Comparison of ENCODE assay signal across 8 mouse cellular contexts in genomic region chr5:115521553-115522461, GRCm38 (mm10). TPM values are rescaled to one million over a fixed set of nuclear protein-coding genes. Genes with fewer than 3 reads are reported as not detected.
DNase-seq lines count a peak whose midpoint lies in the region; ATAC-seq and TF ChIP-seq lines count a peak whose summit lies in the region.

No protein-coding gene starts in this region.

- H3K36me3 ChIP-seq in spleen, adult 2 months (ENCODE audit: control insufficient read depth, insufficient read depth, low read length), result no peaks in the 10 kb centered on the region
- H3K36me3 ChIP-seq in erythroblast, embryonic 14.5 days (ENCODE audit: control insufficient read depth), result no peaks in the 10 kb centered on the region; the same call in none of the 2 replicates
- H3K36me3 ChIP-seq in intestine, embryonic 16.5 days (ENCODE audit: control insufficient read depth, insufficient read depth, low read length), result no peaks in the 10 kb centered on the region
- peaks cover 15% of the 10 kb centered on the region; the same call in 1 of the 2 replicates for H3K36me3 ChIP-seq in liver, postnatal 0 days (replicated peaks; ENCODE audit: insufficient read depth, low read length)
- H3K36me3 ChIP-seq in stomach, embryonic 16.5 days (ENCODE audit: control insufficient read depth, insufficient read depth, low read length), result no peaks in the 10 kb centered on the region

- TF ChIP-seq CTCF in spleen, adult 2 months (IDR thresholded peaks at IDR 0.05; ENCODE audit: extremely low read depth, insufficient read depth, insufficient read length, insufficient replicate concordance), result no peak
- TF ChIP-seq CTCF in liver, postnatal 0 days (IDR thresholded peaks at IDR 0.05; ENCODE audit: low read depth), result 0 out of 2 replicates have a peak, but pooled peaks have one; percentile 22

- no peak overlapping the region for H3K9ac ChIP-seq in intestine, embryonic 16.5 days (ENCODE audit: low read depth, low read length)
- H3K9ac ChIP-seq in liver, postnatal 0 days (replicated peaks), result peak overlapping the region; percentile 65
- peak overlapping the region; percentile 36; the same call in 1 of the 2 replicates for H3K9ac ChIP-seq in stomach, embryonic 16.5 days (ENCODE audit: low read length)

- peak overlapping the region; percentile 60 for H3K4me3 ChIP-seq in spleen, adult 2 months (ENCODE audit: extremely low read depth, insufficient read depth, insufficient read length)
- peak overlapping the region; percentile 58 for H3K4me3 ChIP-seq in erythroblast, embryonic 14.5 days (replicated peaks)
- no peak overlapping the region; the same call in 1 of the 2 replicates for H3K4me3 ChIP-seq in intestine, embryonic 16.5 days (ENCODE audit: low read length)
- H3K4me3 ChIP-seq in liver, postnatal 0 days (ENCODE audit: low read depth, low read length), result peak overlapping the region; percentile 40
- no peak overlapping the region for H3K4me3 ChIP-seq in stomach, embryonic 16.5 days (replicated peaks; ENCODE audit: low read length)

- no peak for TF ChIP-seq POLR2A in spleen, adult 2 months (IDR thresholded peaks at IDR 0.05; ENCODE audit: low read depth, low read length)

- peak; percentile 75 for TF ChIP-seq EP300 in liver, postnatal 0 days (IDR thresholded peaks at IDR 0.05; ENCODE audit: low read depth)

- no peaks in the 10 kb centered on the region for H3K27me3 ChIP-seq in spleen, adult 2 months (ENCODE audit: control insufficient read depth, insufficient read depth, low read length)
- H3K27me3 ChIP-seq in erythroblast, embryonic 14.5 days (ENCODE audit: control insufficient read depth), result no peaks in the 10 kb centered on the region
- no peaks in the 10 kb centered on the region for H3K27me3 ChIP-seq in intestine, embryonic 16.5 days (replicated peaks; ENCODE audit: control insufficient read depth, insufficient read depth, low read length)
- H3K27me3 ChIP-seq in liver, postnatal 0 days (ENCODE audit: insufficient read depth, low read length), result no peaks in the 10 kb centered on the region
- no peaks in the 10 kb centered on the region for H3K27me3 ChIP-seq in stomach, embryonic 16.5 days (ENCODE audit: control insufficient read depth, insufficient read depth, low read length)

- peak; percentile 38 to 47 for DNase-seq in spleen, adult 2 months (ENCODE audit: low read depth in 1 of 2, low spot score in 2 of 2)
- no peak for DNase-seq in spleen, postnatal 4 days (ENCODE audit: low spot score in 2 of 2)
- peak; percentile 77 for DNase-seq in liver, postnatal 0 days
- DNase-seq in right cerebral cortex, adult 2 months (ENCODE audit: low spot score in 2 of 2), result no peak
- DNase-seq in testis, postnatal 10 days (ENCODE audit: low spot score), result no peak

- H3K4me2 ChIP-seq in intestine, embryonic 16.5 days (ENCODE audit: low read depth, low read length), result peak overlapping the region; percentile 10
- peak overlapping the region; percentile 72 for H3K4me2 ChIP-seq in liver, postnatal 0 days (ENCODE audit: low read depth, low read length)
- peak overlapping the region; percentile 31 for H3K4me2 ChIP-seq in stomach, embryonic 16.5 days (ENCODE audit: low read depth, low read length)

- WGBS in spleen, adult 2 months, result 8% methylated on average over 21 of the region's 21 CpGs
- WGBS in intestine, embryonic 16.5 days, result 45% methylated on average over 20 of the region's 21 CpGs
- 12% methylated on average over 20 of the region's 21 CpGs for WGBS in liver, postnatal 0 days (ENCODE audit: insufficient replicate concordance)
- WGBS in stomach, embryonic 16.5 days, result 51% methylated on average over 20 of the region's 21 CpGs

- ATAC-seq in intestine, embryonic 16.5 days, result peak; percentile 68
- peak; percentile 83 for ATAC-seq in liver, postnatal 0 days
- peak; percentile 27; the same call in 1 of the 2 replicates for ATAC-seq in stomach, embryonic 16.5 days (ENCODE audit: insufficient read depth, low FRiP score)

- H3K4me1 ChIP-seq in spleen, adult 2 months (ENCODE audit: control insufficient read depth, insufficient read depth, insufficient read length), result peaks cover 34% of the 10 kb centered on the region
- peaks cover 36% of the 10 kb centered on the region for H3K4me1 ChIP-seq in erythroblast, embryonic 14.5 days (ENCODE audit: control insufficient read depth)
- H3K4me1 ChIP-seq in intestine, embryonic 16.5 days (ENCODE audit: control insufficient read depth, insufficient read depth, low read length), result peaks cover 61% of the 10 kb centered on the region
- H3K4me1 ChIP-seq in liver, postnatal 0 days (ENCODE audit: insufficient read depth), result peaks cover 70% of the 10 kb centered on the region
- H3K4me1 ChIP-seq in stomach, embryonic 16.5 days (ENCODE audit: control insufficient read depth, insufficient read depth, low read length), result peaks cover 61% of the 10 kb centered on the region

- H3K9me3 ChIP-seq in erythroblast, embryonic 14.5 days (ENCODE audit: control insufficient read depth, low read length), result no peaks in the 10 kb centered on the region
- no peaks in the 10 kb centered on the region for H3K9me3 ChIP-seq in intestine, embryonic 16.5 days (ENCODE audit: control insufficient read depth, low read length)
- no peaks in the 10 kb centered on the region for H3K9me3 ChIP-seq in liver, postnatal 0 days (ENCODE audit: low read length)
- H3K9me3 ChIP-seq in stomach, embryonic 16.5 days (replicated peaks; ENCODE audit: control insufficient read depth, low read length), result no peaks in the 10 kb centered on the region

- H3K27ac ChIP-seq in spleen, adult 2 months (ENCODE audit: insufficient read depth, low read length), result peak overlapping the region; percentile 91
- H3K27ac ChIP-seq in intestine, embryonic 16.5 days (ENCODE audit: low read length), result peak overlapping the region; percentile 91
- H3K27ac ChIP-seq in liver, postnatal 0 days (ENCODE audit: low read depth), result peak overlapping the region; percentile 98
- H3K27ac ChIP-seq in stomach, embryonic 16.5 days (ENCODE audit: low read length), result peak overlapping the region; percentile 79

RNA-seq across cellular contexts. Expression of gene Pxn, which starts 15.3 kb away (rescaled TPM):
- polyA plus RNA-seq in spleen, adult 2 months (2012; rRNA removed), result 63.8 and 76.1 TPM in 2 replicates
- 1.6 and 2.0 TPM in 2 replicates for polyA plus RNA-seq in erythroblast, embryonic 14.5 days (2012)
- 71.9 and 88.2 TPM in 2 replicates for polyA plus RNA-seq in intestine, embryonic 16.5 days (2015; fragmentation: Nextera tagmentation; extraction: Ambion mirVana)
- polyA plus RNA-seq in liver, postnatal 0 days (2015; fragmentation: Nextera tagmentation; extraction: Ambion mirVana), result 14.9 and 16.3 TPM in 2 replicates
- polyA plus RNA-seq in stomach, embryonic 16.5 days (2015; fragmentation: Nextera tagmentation; extraction: Ambion mirVana), result 41.9 and 44.5 TPM in 2 replicates

RNA-seq across cellular contexts. Expression of gene Sirt4, which starts 37.3 kb away (rescaled TPM):
- polyA plus RNA-seq in spleen, adult 2 months (2012; rRNA removed), result 19.6 and 28.2 TPM in 2 replicates
- 0.23 and 0.45 TPM in 2 replicates for polyA plus RNA-seq in erythroblast, embryonic 14.5 days (2012)
- 20.4 and 23.1 TPM in 2 replicates for polyA plus RNA-seq in intestine, embryonic 16.5 days (2015; fragmentation: Nextera tagmentation; extraction: Ambion mirVana)
- 3.5 and 3.9 TPM in 2 replicates for polyA plus RNA-seq in liver, postnatal 0 days (2015; fragmentation: Nextera tagmentation; extraction: Ambion mirVana)
- polyA plus RNA-seq in stomach, embryonic 16.5 days (2015; fragmentation: Nextera tagmentation; extraction: Ambion mirVana), result 24.4 and 28.0 TPM in 2 replicates

RNA-seq across cellular contexts. Expression of gene Rplp0, which starts 37.5 kb away (rescaled TPM):
- polyA plus RNA-seq in spleen, adult 2 months (2012; rRNA removed), result 2,439 and 2,476 TPM in 2 replicates
- 550 and 832 TPM in 2 replicates for polyA plus RNA-seq in erythroblast, embryonic 14.5 days (2012)
- 1,506 and 1,615 TPM in 2 replicates for polyA plus RNA-seq in intestine, embryonic 16.5 days (2015; fragmentation: Nextera tagmentation; extraction: Ambion mirVana)
- polyA plus RNA-seq in liver, postnatal 0 days (2015; fragmentation: Nextera tagmentation; extraction: Ambion mirVana), result 793 and 822 TPM in 2 replicates
- 1,450 and 1,538 TPM in 2 replicates for polyA plus RNA-seq in stomach, embryonic 16.5 days (2015; fragmentation: Nextera tagmentation; extraction: Ambion mirVana)

RNA-seq across cellular contexts. Expression of gene Gcn1l1, which starts 43.2 kb away (rescaled TPM):
- 48.3 and 61.8 TPM in 2 replicates for polyA plus RNA-seq in spleen, adult 2 months (2012; rRNA removed)
- polyA plus RNA-seq in erythroblast, embryonic 14.5 days (2012), result 3.0 TPM in 2 replicates
- polyA plus RNA-seq in intestine, embryonic 16.5 days (2015; fragmentation: Nextera tagmentation; extraction: Ambion mirVana), result 25.5 and 26.3 TPM in 2 replicates
- 7.7 and 10.3 TPM in 2 replicates for polyA plus RNA-seq in liver, postnatal 0 days (2015; fragmentation: Nextera tagmentation; extraction: Ambion mirVana)
- polyA plus RNA-seq in stomach, embryonic 16.5 days (2015; fragmentation: Nextera tagmentation; extraction: Ambion mirVana), result 33.6 and 35.1 TPM in 2 replicates

RNA-seq across cellular contexts. Expression of gene Pla2g1b, which starts 55.7 kb away (rescaled TPM):
- 284 and 435 TPM in 2 replicates for polyA plus RNA-seq in spleen, adult 2 months (2012; rRNA removed)
- polyA plus RNA-seq in erythroblast, embryonic 14.5 days (2012), result not detected in 2 replicates
- 1.2 and 1.3 TPM in 2 replicates for polyA plus RNA-seq in intestine, embryonic 16.5 days (2015; fragmentation: Nextera tagmentation; extraction: Ambion mirVana)
- polyA plus RNA-seq in liver, postnatal 0 days (2015; fragmentation: Nextera tagmentation; extraction: Ambion mirVana), result not detected in 2 replicates
- polyA plus RNA-seq in stomach, embryonic 16.5 days (2015; fragmentation: Nextera tagmentation; extraction: Ambion mirVana), result 16.6 and 20.5 TPM in 2 replicates

Comparison
In these comparisons a context has a peak if more than half of its experiments do, and no peak if none do; other contexts are left out.
1. DNase-seq: peak in spleen, adult 2 months (2 of 2) and liver, postnatal 0 days (single experiment); none in spleen, postnatal 4 days (0 of 2), right cerebral cortex, adult 2 months (0 of 2) and testis, postnatal 10 days (single experiment).
2. H3K4me3 ChIP-seq: peak in spleen, adult 2 months (single experiment), erythroblast, embryonic 14.5 days (single experiment) and liver, postnatal 0 days (single experiment); none in intestine, embryonic 16.5 days (single experiment) and stomach, embryonic 16.5 days (single experiment).
3. ATAC-seq: peak in every context shown above with its lines; median percentile 83 in liver, postnatal 0 days; 68 in intestine, embryonic 16.5 days; 27 in stomach, embryonic 16.5 days.
4. H3K4me2 ChIP-seq: peak in every context shown above with its lines; median percentile 72 in liver, postnatal 0 days; 31 in stomach, embryonic 16.5 days; 10 in intestine, embryonic 16.5 days.
5. Peak in every context shown above with its lines, with median percentiles within 50 percentile points of each other: H3K27ac ChIP-seq.